Mouse (Mus musculus) yolk sac, embryonic 10.5 days (tissue): Measurements from ENCODE around the gene E2f2.

ENCODE experiments used
- DNase-seq: peaks from one replicate; pipeline ENCODE4 v3.0.0-alpha.2; 2017; ENCODE audit warnings: low spot score

E2f2 gene

GRCm38 (mm10) chr4:136204775-136205174, 32.6 kb downstream of the E2f2 start:
- DNase-seq = no peak

- DNase-seq = peak; percentile 100
These were observed 34.1 kb downstream of the E2f2 start, which contains the start of gene Asap3 for GRCm38 (mm10) chr4:136206033-136206893. Gene Asap3, plus strand, starts transcription at chr4:136206365.

GRCm38 (mm10) chr4:136206943-136207342, 34.7 kb downstream of the E2f2 start:
- no peak for DNase-seq

GRCm38 (mm10) chr4:136210931-136211330, 38.7 kb downstream of the E2f2 start:
- DNase-seq = no peak

GRCm38 (mm10) chr4:136213629-136214028, 41.4 kb downstream of the E2f2 start:
- DNase-seq = peak; percentile 76

GRCm38 (mm10) chr4:136214828-136215227, 42.6 kb downstream of the E2f2 start:
- peak; percentile 65 for DNase-seq

- DNase-seq = no peak
These were observed 43.4 kb downstream of the E2f2 start for GRCm38 (mm10) chr4:136215576-136215975.

GRCm38 (mm10) chr4:136217063-136217462, 44.9 kb downstream of the E2f2 start:
- DNase-seq = no peak

- DNase-seq = no peak
These were observed 46.5 kb downstream of the E2f2 start for GRCm38 (mm10) chr4:136218595-136219214.

GRCm38 (mm10) chr4:136220133-136220775, 48.1 kb downstream of the E2f2 start:
- no peak for DNase-seq

- no peak for DNase-seq
These were observed 51.5 kb downstream of the E2f2 start for GRCm38 (mm10) chr4:136223549-136224239.

- no peak for DNase-seq
These were observed 52.0 kb downstream of the E2f2 start for GRCm38 (mm10) chr4:136224240-136224559.

- DNase-seq = no peak
These were observed 52.7 kb downstream of the E2f2 start for GRCm38 (mm10) chr4:136224677-136225460.

- no peak for DNase-seq
These were observed 55.2 kb downstream of the E2f2 start for GRCm38 (mm10) chr4:136227408-136227807.

- no peak for DNase-seq
These were observed 56.4 kb downstream of the E2f2 start for GRCm38 (mm10) chr4:136228640-136229039.

- DNase-seq = no peak
These were observed 66.5 kb downstream of the E2f2 start for GRCm38 (mm10) chr4:136238669-136239068.

- no peak for DNase-seq
These were observed 66.9 kb downstream of the E2f2 start for GRCm38 (mm10) chr4:136239111-136239510.

- DNase-seq = peak; percentile 67
These were observed 67.4 kb downstream of the E2f2 start for GRCm38 (mm10) chr4:136239622-136240021.

GRCm38 (mm10) chr4:136240123-136240522, 67.9 kb downstream of the E2f2 start:
- DNase-seq = no peak

GRCm38 (mm10) chr4:136240955-136241354, 68.8 kb downstream of the E2f2 start:
- no peak for DNase-seq

- DNase-seq = no peak
These were observed 70.0 kb downstream of the E2f2 start for GRCm38 (mm10) chr4:136242065-136242703.
